Mouse (Mus musculus): Measurements from ENCODE around the gene Ppie. TPM values are rescaled to one million over a fixed set of nuclear protein-coding genes. Genes with fewer than 3 reads are reported as not detected.
"Not testable (repeated sequence)": the region's sequence is repeated elsewhere in the genome, so short reads cannot be mapped to it uniquely, and the experiment has no call there.

Ppie gene
- total and polyA plus RNA-seq, 2 experiments from 2014 or later, result 28.1 to 41.7 TPM

DNA sequence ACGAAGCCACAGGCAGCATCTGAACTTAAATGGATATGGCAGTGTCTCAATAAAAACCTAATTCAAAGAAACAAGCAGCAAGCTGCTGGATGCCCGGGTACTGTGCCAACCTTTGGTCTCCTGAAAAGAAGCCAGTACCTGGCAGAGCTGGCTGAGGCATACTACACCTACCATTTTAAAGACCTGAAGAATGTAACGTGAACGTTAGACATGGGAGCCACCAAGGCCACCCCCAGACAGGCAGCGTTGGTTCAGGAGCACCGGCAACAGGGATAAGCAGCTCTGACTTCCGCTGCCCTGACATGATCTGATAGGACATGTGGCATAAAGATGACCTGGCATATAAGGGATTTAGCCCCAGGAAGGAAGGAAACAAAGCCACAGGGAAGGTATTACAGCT lies 13.1 kb downstream of the Ppie start:
- ATAC-seq (ENCODE audit: low FRiP score), result no peak
- no peak overlapping the region for H3K4me2 ChIP-seq (ENCODE audit: low read depth, low read length, poor library complexity, severe bottlenecking)

DNA sequence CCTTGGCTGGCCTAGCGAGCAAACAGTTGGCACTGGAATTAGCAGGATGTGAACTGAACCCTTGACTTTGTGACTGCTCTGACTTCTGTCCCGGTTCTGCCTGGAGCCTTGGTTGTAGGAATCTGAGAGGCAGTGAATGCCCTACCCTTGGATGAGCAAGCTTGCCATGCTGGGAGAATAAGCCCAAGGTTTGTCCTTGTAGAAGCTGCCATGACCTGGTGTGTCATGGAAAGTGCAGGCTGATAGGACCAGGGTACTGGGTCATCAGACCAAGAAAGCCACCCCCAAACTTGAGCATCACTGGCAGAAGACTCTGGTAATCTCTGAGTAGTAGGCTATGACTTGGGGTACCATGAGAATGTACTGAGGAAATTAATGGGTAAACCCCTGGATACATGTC lies 18.5 kb downstream of the Ppie start:
- Histone ChIP-seq H3K9ac (replicated peaks; ENCODE audit: low read length, poor library complexity, severe bottlenecking) (no peak overlapping the region), H3K4me2 (ENCODE audit: low read depth, low read length, poor library complexity, severe bottlenecking) (no peak overlapping the region), H3K27me3 (ENCODE audit: insufficient read depth, low read length) (no peaks in the 10 kb centered on the region), H3K4me1 (ENCODE audit: insufficient read depth, low read length) (no peaks in the 10 kb centered on the region), H3K27ac (ENCODE audit: low read depth, low read length) (no peak overlapping the region), H3K36me3 (ENCODE audit: insufficient read depth, low read length) (peaks cover 10% of the 10 kb centered on the region; the same call in 1 of the 2 replicates), H3K9me3 (ENCODE audit: low read length) (no peaks in the 10 kb centered on the region), H3K4me3 (ENCODE audit: low read depth, low read length) (no peak overlapping the region)
- DNase-seq (ENCODE audit: low spot score) (no peak), ATAC-seq (ENCODE audit: low FRiP score) (no peak)
- WGBS, result 95% methylated on average over 2 of the region's 2 CpGs
- TF ChIP-seq CTCF (IDR thresholded peaks at IDR 0.05), result no peak

More for the DNA sequence above, 13.1 kb downstream of the Ppie start:
- Histone ChIP-seq H3K36me3 (ENCODE audit: insufficient read depth, low read length) (peaks cover 48% of the 10 kb centered on the region), H3K27me3 (ENCODE audit: insufficient read depth, low read length) (no peaks in the 10 kb centered on the region), H3K4me3 (ENCODE audit: low read depth, low read length) (no peak overlapping the region), H3K27ac (ENCODE audit: low read depth, low read length) (no peak overlapping the region), H3K9ac (replicated peaks; ENCODE audit: low read length, poor library complexity, severe bottlenecking) (no peak overlapping the region), H3K4me1 (ENCODE audit: insufficient read depth, low read length) (no peaks in the 10 kb centered on the region), H3K9me3 (ENCODE audit: low read length) (no peaks in the 10 kb centered on the region)
- 92% methylated on average over 7 of the region's 7 CpGs for WGBS
- no peak for DNase-seq (ENCODE audit: low spot score)
- TF ChIP-seq CTCF (IDR thresholded peaks at IDR 0.05), result no peak

DNA sequence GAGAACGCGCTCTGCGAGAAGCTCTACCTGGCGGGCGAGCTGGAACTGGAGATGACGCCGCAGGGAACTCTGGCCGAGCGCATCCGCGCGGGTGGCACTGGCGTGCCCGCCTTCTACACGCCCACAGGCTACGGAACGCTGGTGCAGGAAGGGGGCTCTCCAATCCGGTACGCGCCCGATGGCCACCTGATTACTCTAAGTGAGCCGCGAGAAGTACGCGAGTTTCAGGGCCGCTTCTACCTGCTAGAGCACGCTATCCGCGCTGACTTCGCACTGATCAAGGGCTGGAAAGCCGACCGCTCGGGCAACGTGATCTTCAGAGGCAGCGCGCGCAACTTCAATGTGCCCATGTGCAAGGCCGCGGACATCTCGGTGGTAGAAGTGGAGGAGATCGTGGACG lies 23.1 kb downstream of the Ppie start:
- H3K9me3 ChIP-seq (ENCODE audit: low read length); H3K4me1 ChIP-seq (ENCODE audit: insufficient read depth, low read length); H3K27me3 ChIP-seq (ENCODE audit: insufficient read depth, low read length); H3K9ac ChIP-seq (replicated peaks; ENCODE audit: low read length, poor library complexity, severe bottlenecking); H3K36me3 ChIP-seq (ENCODE audit: insufficient read depth, low read length); H3K27ac ChIP-seq (ENCODE audit: low read depth, low read length): not testable (repeated sequence)
- Histone ChIP-seq H3K4me2 (ENCODE audit: low read depth, low read length, poor library complexity, severe bottlenecking) (peak overlapping the region; percentile 32; the same call in 1 of the 2 replicates), H3K4me3 (ENCODE audit: low read depth, low read length) (peak overlapping the region; percentile 42)
- WGBS, result 19% methylated on average over 30 of the region's 42 CpGs
- DNase-seq (ENCODE audit: low spot score) (peak; percentile 69), ATAC-seq (ENCODE audit: low FRiP score) (peak; percentile 85)

DNA sequence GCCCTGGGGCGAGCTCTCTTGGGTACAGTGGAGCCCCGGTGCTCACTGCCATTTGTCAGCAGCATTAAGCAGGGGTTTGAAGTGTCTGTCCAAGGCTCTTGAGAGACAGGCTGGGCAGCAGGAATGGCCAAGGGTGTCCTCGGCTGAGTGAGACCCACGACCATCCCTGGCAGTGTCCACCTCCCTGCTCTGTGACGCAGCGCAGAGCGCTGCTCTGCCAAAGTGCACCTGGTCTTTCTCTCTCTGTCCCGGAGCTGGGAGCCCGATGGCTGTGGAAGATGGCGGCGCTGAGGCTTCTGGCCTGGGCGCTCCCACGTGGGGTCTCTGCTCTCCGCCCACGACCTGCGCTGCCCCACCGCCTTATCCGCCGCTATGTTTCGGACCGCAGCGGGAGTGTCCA lies 23.7 kb downstream of the Ppie start, which contains the start of gene Oxct2b:
Oxct2b (plus strand) TSS at position 256 of the 400 bp plus-strand sequence.
- TF ChIP-seq CTCF (IDR thresholded peaks at IDR 0.05), result no peak

DNA sequence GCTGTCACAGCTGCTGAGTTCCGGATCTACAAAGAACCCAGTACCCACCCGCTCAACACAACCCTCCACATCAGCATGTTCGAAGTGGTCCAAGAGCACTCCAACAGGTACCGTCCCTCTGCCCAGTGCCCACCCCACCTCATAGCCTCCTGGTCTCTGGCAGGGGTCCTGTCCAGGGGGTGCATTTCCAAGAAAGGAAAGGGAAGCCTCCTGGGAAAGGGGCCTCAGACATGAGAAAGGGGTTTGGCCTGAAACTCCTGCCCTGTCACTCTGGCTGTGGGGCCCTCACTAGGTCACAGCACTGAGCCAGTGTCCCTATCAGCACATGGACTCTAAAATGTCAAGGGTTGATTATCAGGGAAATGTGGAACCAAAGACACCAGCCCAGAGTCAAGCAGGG lies 25.1 kb downstream of the Ppie start:
- not testable (repeated sequence) for H3K4me2 ChIP-seq (ENCODE audit: low read depth, low read length, poor library complexity, severe bottlenecking); H3K27ac ChIP-seq (ENCODE audit: low read depth, low read length); H3K4me3 ChIP-seq (ENCODE audit: low read depth, low read length); DNase-seq (ENCODE audit: low spot score); H3K9me3 ChIP-seq (ENCODE audit: low read length); H3K27me3 ChIP-seq (ENCODE audit: insufficient read depth, low read length); ATAC-seq (ENCODE audit: low FRiP score); H3K9ac ChIP-seq (replicated peaks; ENCODE audit: low read length, poor library complexity, severe bottlenecking); H3K4me1 ChIP-seq (ENCODE audit: insufficient read depth, low read length); H3K36me3 ChIP-seq (ENCODE audit: insufficient read depth, low read length)
- WGBS, result 95% methylated on average over 4 of the region's 4 CpGs

More for the DNA sequence above, 23.7 kb downstream of the Ppie start, which contains the start of gene Oxct2b:
- 16% methylated on average over 22 of the region's 22 CpGs for WGBS
- Histone ChIP-seq H3K9ac (replicated peaks; ENCODE audit: low read length, poor library complexity, severe bottlenecking) (peak within 1 kb of the TSS; percentile 51), H3K27me3 (ENCODE audit: insufficient read depth, low read length) (no peaks in the 10 kb centered on the region), H3K4me1 (ENCODE audit: insufficient read depth, low read length) (no peaks in the 10 kb centered on the region), H3K36me3 (ENCODE audit: insufficient read depth, low read length) (no peaks in the 10 kb centered on the region), H3K9me3 (ENCODE audit: low read length) (no peaks in the 10 kb centered on the region), H3K27ac (ENCODE audit: low read depth, low read length) (no peak within 1 kb of the TSS), H3K4me3 (ENCODE audit: low read depth, low read length) (peak within 1 kb of the TSS; percentile 42), H3K4me2 (ENCODE audit: low read depth, low read length, poor library complexity, severe bottlenecking) (peak within 1 kb of the TSS; percentile 64)
- peak; percentile 20 for DNase-seq (ENCODE audit: low spot score)
- ATAC-seq (ENCODE audit: low FRiP score), result peak; percentile 48

DNA sequence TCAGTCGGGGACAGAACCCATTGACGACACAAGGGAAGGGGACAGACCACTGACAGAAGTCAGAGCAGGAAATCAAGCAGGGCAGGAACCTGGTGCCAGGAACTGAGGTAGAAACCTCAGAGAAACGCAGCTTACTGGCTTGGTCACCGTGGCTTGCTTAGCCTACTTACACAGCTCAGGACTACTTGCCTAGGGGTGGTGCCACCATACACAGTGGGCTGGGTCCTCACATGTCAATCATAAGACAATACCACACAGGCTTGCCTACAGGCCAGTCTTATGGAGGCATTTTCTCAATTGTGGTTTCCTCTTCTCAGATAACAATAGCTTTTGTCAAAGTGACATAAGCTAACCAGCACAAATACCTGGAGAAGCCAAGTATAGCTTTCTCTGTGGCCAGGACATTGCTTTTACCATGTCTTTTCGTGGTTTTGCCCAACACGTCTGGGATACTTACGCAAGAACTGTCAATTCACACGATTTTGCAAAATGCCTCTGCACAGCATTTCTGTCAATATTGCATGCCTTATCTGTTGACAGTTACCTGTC lies 27.5 kb downstream of the Ppie start:
- no peak for DNase-seq (ENCODE audit: low spot score)
- 76% methylated on average over 8 of the region's 8 CpGs for WGBS
- Histone ChIP-seq H3K4me2 (ENCODE audit: low read depth, low read length, poor library complexity, severe bottlenecking) (no peak overlapping the region), H3K27me3 (ENCODE audit: insufficient read depth, low read length) (no peaks in the 10 kb centered on the region), H3K27ac (ENCODE audit: low read depth, low read length) (no peak overlapping the region), H3K4me1 (ENCODE audit: insufficient read depth, low read length) (no peaks in the 10 kb centered on the region), H3K9me3 (ENCODE audit: low read length) (no peaks in the 10 kb centered on the region), H3K36me3 (ENCODE audit: insufficient read depth, low read length) (no peaks in the 10 kb centered on the region), H3K9ac (replicated peaks; ENCODE audit: low read length, poor library complexity, severe bottlenecking) (no peak overlapping the region), H3K4me3 (ENCODE audit: low read depth, low read length) (no peak overlapping the region)
- no peak for ATAC-seq (ENCODE audit: low FRiP score)
- TF ChIP-seq CTCF (IDR thresholded peaks at IDR 0.05), result no peak

DNA sequence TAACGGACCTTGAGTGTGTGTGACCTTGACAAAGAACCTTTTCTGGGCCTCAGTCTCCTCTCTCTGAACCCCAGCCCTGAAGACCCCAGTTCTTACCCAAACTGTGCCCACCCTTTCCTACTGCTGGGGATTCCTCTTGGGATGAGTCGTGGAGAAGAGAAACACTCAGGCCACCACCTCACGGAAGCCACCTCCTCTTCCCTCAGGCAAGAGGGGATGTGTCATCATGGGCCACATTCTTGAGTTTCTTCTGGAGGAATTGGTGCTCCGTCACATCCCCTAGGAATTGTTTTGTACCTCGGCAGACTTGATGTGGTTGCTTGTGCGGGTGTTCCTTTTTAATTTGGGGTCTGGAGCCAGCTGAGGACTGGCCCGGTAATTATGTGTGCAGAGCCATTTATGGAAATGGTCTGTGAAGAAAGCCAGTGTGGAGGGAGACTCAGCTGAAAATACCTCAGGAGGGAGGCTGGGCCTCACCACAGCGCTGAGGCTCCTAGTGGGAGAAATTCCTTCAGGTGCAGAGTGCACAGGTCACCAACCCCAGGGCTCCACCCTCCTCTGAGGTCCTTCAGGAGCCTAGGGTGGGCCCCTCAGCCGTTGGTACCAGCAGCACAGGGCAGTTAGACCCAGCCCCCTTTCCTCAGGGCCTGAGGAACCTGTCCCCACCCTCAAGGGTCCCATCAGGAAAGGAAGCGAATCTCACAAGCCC lies 28.3 kb downstream of the Ppie start:
- not testable (repeated sequence) for H3K36me3 ChIP-seq (ENCODE audit: insufficient read depth, low read length); H3K4me2 ChIP-seq (ENCODE audit: low read depth, low read length, poor library complexity, severe bottlenecking); H3K9ac ChIP-seq (replicated peaks; ENCODE audit: low read length, poor library complexity, severe bottlenecking); H3K27ac ChIP-seq (ENCODE audit: low read depth, low read length); H3K4me3 ChIP-seq (ENCODE audit: low read depth, low read length); H3K9me3 ChIP-seq (ENCODE audit: low read length); H3K4me1 ChIP-seq (ENCODE audit: insufficient read depth, low read length); DNase-seq (ENCODE audit: low spot score); H3K27me3 ChIP-seq (ENCODE audit: insufficient read depth, low read length); ATAC-seq (ENCODE audit: low FRiP score)
- 77% methylated on average over 10 of the region's 10 CpGs for WGBS

Measured in midbrain, postnatal 0 days (tissue).